Mouse (Mus musculus): ENCODE measurements around the gene Rflnb. TPM values are rescaled to one million over a fixed set of nuclear protein-coding genes. Genes with fewer than 3 reads are reported as not detected.
"Not testable (repeated sequence)": the region's sequence is repeated elsewhere in the genome, so short reads cannot be mapped to it uniquely, and the experiment has no call there.

The Rflnb gene
- polyA plus RNA-seq, 1 experiment from 2014 or later = 12.7 TPM

- ATAC-seq (replicated peaks; ENCODE audit: insufficient number of reproducible peaks, insufficient read depth, low FRiP score, low read depth) = no peak
- H3K4me3 ChIP-seq = no peak overlapping the region
- WGBS = 79% methylated on average over 2 of the region's 2 CpGs
- H3K4me2 ChIP-seq = no peak overlapping the region
- no peaks in the 10 kb centered on the region for H3K9me3 ChIP-seq (replicated peaks)
- no peak overlapping the region for H3K9ac ChIP-seq
- no peaks in the 10 kb centered on the region for H3K36me3 ChIP-seq
- no peaks in the 10 kb centered on the region for H3K27me3 ChIP-seq
- no peak overlapping the region for H3K27ac ChIP-seq
- no peaks in the 10 kb centered on the region for H3K4me1 ChIP-seq (replicated peaks)
Measured at GRCm38 (mm10) chr11:76008162-76008561, 19.4 kb downstream of the Rflnb start.

DNA sequence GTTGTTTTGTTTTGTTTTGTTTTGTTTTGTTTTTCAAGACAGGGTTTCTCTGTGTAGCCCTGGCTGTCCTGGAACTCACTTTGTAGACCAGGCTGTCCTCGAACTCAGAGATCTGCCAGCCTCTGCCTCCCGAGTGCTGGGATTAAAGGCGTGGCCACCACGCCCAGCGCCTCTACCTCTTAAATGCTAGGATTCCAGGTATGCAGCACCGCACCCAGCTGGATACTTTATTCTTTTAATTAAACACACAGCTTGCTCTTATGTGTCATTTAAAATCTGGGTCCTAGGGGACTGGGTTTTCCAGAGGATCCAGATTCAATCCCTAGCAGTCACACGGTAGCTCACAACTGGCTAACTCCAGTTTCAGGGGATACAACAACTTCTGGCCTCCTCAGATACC is 23.3 kb downstream of the Rflnb start:
- H3K36me3 ChIP-seq; H3K9ac ChIP-seq; H3K4me2 ChIP-seq; H3K4me3 ChIP-seq; ATAC-seq (replicated peaks; ENCODE audit: insufficient number of reproducible peaks, insufficient read depth, low FRiP score, low read depth); H3K27ac ChIP-seq; H3K9me3 ChIP-seq (replicated peaks); H3K4me1 ChIP-seq (replicated peaks): not testable (repeated sequence)
- 0 out of 2 replicates have a peak, but pooled peaks cover 11% of the 10 kb centered on the region for H3K27me3 ChIP-seq
- WGBS = 88% methylated on average over 7 of the region's 7 CpGs

- 41% methylated on average over 3 of the region's 3 CpGs for WGBS
- no peaks in the 10 kb centered on the region for H3K9me3 ChIP-seq (replicated peaks)
- H3K4me2 ChIP-seq = no peak overlapping the region
- ATAC-seq (replicated peaks; ENCODE audit: insufficient number of reproducible peaks, insufficient read depth, low FRiP score, low read depth) = no peak
- peaks cover 6% of the 10 kb centered on the region for H3K4me1 ChIP-seq (replicated peaks)
- H3K27me3 ChIP-seq = 0 out of 2 replicates have a peak, but pooled peaks cover 11% of the 10 kb centered on the region
- H3K27ac ChIP-seq = no peak overlapping the region
- no peak overlapping the region for H3K9ac ChIP-seq
- H3K4me3 ChIP-seq = no peak overlapping the region
- H3K36me3 ChIP-seq = no peaks in the 10 kb centered on the region
Measured at GRCm38 (mm10) chr11:76001237-76001878, 26.2 kb downstream of the Rflnb start.

DNA sequence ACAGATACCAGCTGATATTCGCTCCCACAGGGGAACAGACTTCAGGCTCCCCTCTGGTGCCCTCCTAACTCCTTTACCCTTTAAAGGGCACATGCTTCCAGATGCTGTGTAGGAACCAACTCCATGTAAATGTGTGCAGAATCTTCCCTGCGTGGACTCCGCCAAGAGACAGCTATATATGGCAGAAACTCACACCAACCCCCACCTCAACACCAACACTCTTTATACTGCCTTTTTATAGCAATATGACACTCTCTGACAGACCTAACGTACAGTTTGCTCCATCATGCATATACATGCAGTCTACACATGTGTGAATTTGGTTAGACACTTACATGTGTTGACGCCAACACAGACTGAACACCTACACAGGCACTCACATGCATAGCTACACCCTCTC is 26.9 kb downstream of the Rflnb start:
- Histone ChIP-seq H3K4me3 (no peak overlapping the region), H3K9me3 (replicated peaks) (no peaks in the 10 kb centered on the region), H3K4me1 (replicated peaks) (peaks cover 6% of the 10 kb centered on the region), H3K4me2 (no peak overlapping the region), H3K9ac (no peak overlapping the region), H3K27me3 (0 out of 2 replicates have a peak, but pooled peaks cover 11% of the 10 kb centered on the region), H3K36me3 (no peaks in the 10 kb centered on the region), H3K27ac (no peak overlapping the region)
- 80% methylated on average over 5 of the region's 5 CpGs for WGBS
- ATAC-seq (replicated peaks; ENCODE audit: insufficient number of reproducible peaks, insufficient read depth, low FRiP score, low read depth) = no peak

DNA sequence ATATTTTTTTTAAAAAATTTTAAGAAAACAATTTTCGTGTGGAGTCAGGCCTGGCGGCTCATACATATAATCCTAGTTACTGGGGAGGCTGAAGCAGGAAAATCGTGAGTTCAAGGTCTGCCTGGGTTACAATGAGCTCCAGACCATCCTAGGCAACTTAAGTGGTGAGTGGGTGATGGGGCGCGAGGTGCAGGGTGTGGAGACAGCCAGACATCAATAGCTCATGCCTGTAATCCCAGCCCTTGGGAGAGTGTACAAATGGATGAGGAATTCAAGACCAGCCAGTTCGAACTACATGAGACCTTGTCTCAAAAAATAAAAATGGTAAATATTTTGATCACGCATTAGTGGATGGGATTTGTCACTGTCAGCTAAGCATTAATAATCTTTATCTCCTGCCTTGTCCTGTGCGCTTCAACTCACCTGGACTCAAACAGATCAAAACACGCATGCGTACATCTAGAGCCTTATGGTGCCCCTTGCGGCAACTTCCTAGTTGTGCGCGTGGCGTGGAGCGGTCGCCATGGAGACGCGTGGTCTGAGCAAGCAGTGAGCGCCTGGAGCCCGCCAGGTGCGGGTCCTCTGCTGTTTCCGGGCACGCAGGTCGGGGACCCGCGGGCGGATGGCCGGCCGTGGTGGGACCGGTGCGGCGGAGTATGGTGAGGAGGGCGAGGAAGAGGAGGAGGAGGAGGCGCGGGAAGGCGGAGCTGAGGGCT is 28.0 kb downstream of the Rflnb start, which contains the start of gene 1700016K19Rik:
1700016K19Rik (plus strand) TSS at position 473 of the 716 bp plus-strand sequence.
- 12% methylated on average over 35 of the region's 36 CpGs for WGBS
- Histone ChIP-seq H3K4me1 (replicated peaks) (peaks cover 6% of the 10 kb centered on the region), H3K9ac (peak within 1 kb of the TSS; percentile 42; the same call in 1 of the 2 replicates), H3K36me3 (no peaks in the 10 kb centered on the region), H3K9me3 (replicated peaks) (no peaks in the 10 kb centered on the region), H3K4me3 (peak within 1 kb of the TSS; percentile 61), H3K27ac (no peak within 1 kb of the TSS), H3K4me2 (peak within 1 kb of the TSS; percentile 89), H3K27me3 (peaks cover 11% of the 10 kb centered on the region; the same call in 1 of the 2 replicates)
- ATAC-seq (replicated peaks; ENCODE audit: insufficient number of reproducible peaks, insufficient read depth, low FRiP score, low read depth) = peak; percentile 58; the same call in 1 of the 2 replicates

DNA sequence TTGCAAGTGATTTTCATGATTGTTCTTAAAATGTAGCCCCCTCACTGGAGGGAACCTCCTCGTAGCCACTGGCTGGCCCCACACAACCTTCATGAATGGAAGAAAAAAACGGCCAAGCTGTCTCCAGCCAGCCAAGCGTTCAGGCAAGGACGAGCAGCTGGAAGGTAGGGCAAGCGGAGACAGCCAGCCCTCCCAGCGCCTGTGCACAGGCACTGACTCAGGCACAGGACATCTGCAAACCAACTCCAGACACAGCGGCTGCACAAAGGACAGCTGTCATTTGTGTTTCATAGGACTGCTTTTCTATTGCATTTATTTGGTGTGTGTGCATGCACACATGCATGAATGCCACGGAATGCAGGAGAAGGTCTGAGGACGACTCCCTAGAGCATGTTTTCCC is 33.2 kb downstream of the Rflnb start:
- Histone ChIP-seq H3K27ac (no peak overlapping the region), H3K27me3 (peaks cover under 1% of the 10 kb centered on the region; the same call in 1 of the 2 replicates), H3K9me3 (replicated peaks) (no peaks in the 10 kb centered on the region), H3K4me2 (no peak overlapping the region), H3K4me3 (no peak overlapping the region), H3K4me1 (replicated peaks) (peaks cover under 1% of the 10 kb centered on the region; the same call in 1 of the 2 replicates), H3K36me3 (no peaks in the 10 kb centered on the region), H3K9ac (no peak overlapping the region)
- 51% methylated on average over 9 of the region's 9 CpGs for WGBS
- no peak for ATAC-seq (replicated peaks; ENCODE audit: insufficient number of reproducible peaks, insufficient read depth, low FRiP score, low read depth)

DNA sequence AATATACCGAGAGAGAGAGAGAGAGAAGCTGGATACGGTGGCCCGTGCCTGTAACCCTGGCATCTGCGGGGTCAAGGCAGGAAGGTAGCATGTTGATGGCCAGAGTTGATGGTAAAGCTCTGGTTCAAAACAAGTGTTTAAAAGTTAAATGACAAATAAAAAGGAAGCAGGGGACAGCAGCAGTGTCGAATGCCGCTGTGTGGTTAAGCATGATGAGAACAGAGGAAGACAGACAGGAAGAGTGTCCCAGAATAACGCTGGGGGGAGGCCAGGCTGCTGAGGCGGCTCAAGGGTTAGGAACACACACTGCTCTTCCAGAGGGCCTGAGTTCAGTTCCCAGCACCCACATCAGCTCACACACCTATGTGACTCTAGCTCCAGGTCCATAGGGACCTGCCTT is 35.1 kb downstream of the Rflnb start:
- 74% methylated on average over 8 of the region's 8 CpGs for WGBS
- no peaks in the 10 kb centered on the region for H3K36me3 ChIP-seq

GRCm38 (mm10) chr11:75991911-75992310 is 35.7 kb downstream of the Rflnb start:
- Histone ChIP-seq H3K4me3 (no peak overlapping the region), H3K4me1 (replicated peaks) (no peaks in the 10 kb centered on the region), H3K36me3 (no peaks in the 10 kb centered on the region), H3K27me3 (no peaks in the 10 kb centered on the region; the same call in 1 of the 2 replicates), H3K9me3 (replicated peaks) (no peaks in the 10 kb centered on the region), H3K9ac (no peak overlapping the region), H3K4me2 (no peak overlapping the region), H3K27ac (no peak overlapping the region)
- 83% methylated on average over 8 of the region's 8 CpGs for WGBS
- no peak for ATAC-seq (replicated peaks; ENCODE audit: insufficient number of reproducible peaks, insufficient read depth, low FRiP score, low read depth)

More for the DNA sequence above, 35.1 kb downstream of the Rflnb start:
- no peaks in the 10 kb centered on the region for H3K9me3 ChIP-seq (replicated peaks)
- no peak overlapping the region for H3K9ac ChIP-seq
- no peak overlapping the region for H3K4me3 ChIP-seq
- no peaks in the 10 kb centered on the region; the same call in 1 of the 2 replicates for H3K27me3 ChIP-seq
- H3K27ac ChIP-seq = no peak overlapping the region
- H3K4me1 ChIP-seq (replicated peaks) = no peaks in the 10 kb centered on the region
- H3K4me2 ChIP-seq = no peak overlapping the region
- no peak for ATAC-seq (replicated peaks; ENCODE audit: insufficient number of reproducible peaks, insufficient read depth, low FRiP score, low read depth)

DNA sequence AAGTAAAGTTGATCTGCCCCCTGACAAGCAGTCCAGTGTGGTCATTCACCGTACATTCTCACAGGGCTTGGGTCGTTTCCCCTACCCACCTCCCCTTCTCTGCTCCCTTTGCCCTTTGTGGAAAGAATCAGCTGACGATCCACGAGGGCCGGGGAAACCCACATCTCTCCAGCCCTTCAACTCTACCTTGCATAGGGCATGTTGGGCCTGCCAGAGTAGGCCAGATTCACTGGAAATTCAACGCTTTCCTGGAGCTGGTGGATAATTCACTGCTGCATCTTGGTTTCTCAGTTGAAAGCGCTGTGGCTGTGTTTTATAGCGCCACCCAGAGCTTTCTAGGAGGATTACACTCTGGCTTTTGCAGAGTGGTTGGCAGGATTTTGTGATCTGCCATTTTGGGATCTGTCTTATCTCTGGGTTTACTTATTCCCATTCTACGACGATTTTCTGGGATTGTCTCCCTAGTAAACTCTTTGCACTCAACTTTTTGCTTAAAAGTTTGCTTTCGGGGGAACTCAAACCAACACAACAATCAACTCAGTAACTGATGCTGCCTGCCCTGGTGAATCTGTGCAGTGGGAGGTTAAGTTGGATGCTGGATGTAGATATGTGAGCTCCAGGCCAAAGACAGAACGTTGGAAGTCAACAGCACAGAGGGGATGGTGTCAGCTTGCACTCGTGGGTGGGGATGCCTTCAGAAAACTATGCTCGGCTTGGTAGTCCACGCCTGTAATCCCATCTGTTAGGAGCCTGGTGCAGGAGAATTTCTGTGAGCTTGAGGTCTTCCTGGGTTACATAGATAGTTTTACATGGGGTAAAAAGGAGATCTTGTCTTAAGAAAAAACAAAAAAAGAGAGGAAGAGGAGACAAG is 36.4 kb downstream of the Rflnb start:
- no peak overlapping the region for H3K4me3 ChIP-seq
- no peak for ATAC-seq (replicated peaks; ENCODE audit: insufficient number of reproducible peaks, insufficient read depth, low FRiP score, low read depth)
- 69% methylated on average over 15 of the region's 15 CpGs for WGBS
- H3K4me1 ChIP-seq (replicated peaks) = no peaks in the 10 kb centered on the region
- no peak overlapping the region for H3K9ac ChIP-seq
- no peaks in the 10 kb centered on the region for H3K9me3 ChIP-seq (replicated peaks)
- no peaks in the 10 kb centered on the region for H3K36me3 ChIP-seq
- H3K4me2 ChIP-seq = no peak overlapping the region
- H3K27ac ChIP-seq = no peak overlapping the region
- no peaks in the 10 kb centered on the region; the same call in 1 of the 2 replicates for H3K27me3 ChIP-seq

DNA sequence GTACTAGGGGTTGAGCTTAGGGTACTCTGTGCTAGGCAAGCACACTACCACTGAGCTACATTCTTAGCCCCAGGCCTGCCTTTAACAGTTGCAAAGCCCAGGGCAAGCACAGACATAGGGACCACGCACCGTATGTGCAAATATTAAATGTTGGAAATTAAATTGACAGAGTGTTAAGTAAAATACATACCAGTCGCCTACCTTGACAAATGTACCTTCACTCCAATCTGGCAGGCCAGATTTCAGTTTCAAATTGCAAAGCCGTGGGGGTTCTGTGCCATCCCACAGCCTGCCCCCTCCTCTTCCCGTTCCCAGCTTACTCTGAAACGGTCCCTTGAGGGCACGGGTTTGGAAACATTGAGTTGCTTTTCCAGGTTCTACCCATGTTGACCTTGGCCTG is 41.6 kb downstream of the Rflnb start:
- no peaks in the 10 kb centered on the region for H3K9me3 ChIP-seq (replicated peaks)
- H3K4me1 ChIP-seq (replicated peaks) = no peaks in the 10 kb centered on the region
- H3K36me3 ChIP-seq = no peaks in the 10 kb centered on the region
- no peak overlapping the region for H3K4me3 ChIP-seq
- 69% methylated on average over 7 of the region's 7 CpGs for WGBS
- H3K9ac ChIP-seq = no peak overlapping the region
- no peak overlapping the region for H3K4me2 ChIP-seq
- no peak for ATAC-seq (replicated peaks; ENCODE audit: insufficient number of reproducible peaks, insufficient read depth, low FRiP score, low read depth)
- no peaks in the 10 kb centered on the region for H3K27me3 ChIP-seq
- H3K27ac ChIP-seq = no peak overlapping the region

DNA sequence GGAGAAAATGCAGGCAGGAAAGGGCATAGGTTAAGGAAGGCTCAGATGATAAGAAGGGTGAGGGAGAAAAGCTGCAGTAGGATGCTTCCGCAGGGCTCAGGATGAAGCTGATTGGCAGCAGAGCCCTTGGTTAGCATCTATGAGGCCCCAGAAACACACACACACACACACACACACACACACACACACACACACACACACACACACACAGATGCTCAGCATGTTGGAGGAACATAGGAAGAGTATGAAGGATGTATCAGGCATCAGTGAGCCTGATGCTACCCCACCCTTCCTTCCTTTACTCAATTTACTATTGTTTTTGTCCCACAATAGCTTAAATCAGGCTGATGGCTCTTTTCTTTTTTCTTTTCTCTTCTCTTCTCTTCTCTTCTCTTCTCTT is 43.0 kb downstream of the Rflnb start:
- 50% methylated on average over 1 of the region's 1 CpGs for WGBS

More for the DNA sequence above, 43.0 kb downstream of the Rflnb start:
- Histone ChIP-seq H3K27ac (no peak overlapping the region), H3K9me3 (replicated peaks) (no peaks in the 10 kb centered on the region), H3K4me2 (no peak overlapping the region), H3K4me1 (replicated peaks) (no peaks in the 10 kb centered on the region), H3K36me3 (no peaks in the 10 kb centered on the region), H3K4me3 (no peak overlapping the region), H3K27me3 (no peaks in the 10 kb centered on the region), H3K9ac (no peak overlapping the region)
- ATAC-seq (replicated peaks; ENCODE audit: insufficient number of reproducible peaks, insufficient read depth, low FRiP score, low read depth) = no peak

Data from heart, embryonic 15.5 days (tissue).